Mouse (Mus musculus) macrophage (primary cell): ENCODE results near the gene Rasl12. TPM values are rescaled to one million over a fixed set of nuclear protein-coding genes. Genes with fewer than 3 reads are reported as not detected.

Experiments used
- H3K27ac ChIP-seq: fragments of 350-480 bp; formaldehyde crosslinking; 2 replicates; pipeline ENCODE4 v1.9.0; 2021
- H3K36me3 ChIP-seq: fragments of 350-480 bp; formaldehyde crosslinking; 2 replicates; pipeline ENCODE4 v1.9.0; 2021; ENCODE audit errors: inconsistent target
- H3K4me3 ChIP-seq: fragments of 350-480 bp; formaldehyde crosslinking; 2 replicates; pipeline ENCODE4 v1.9.0; 2021; ENCODE audit errors: inconsistent target
- H3K79me2 ChIP-seq: fragments of 350-480 bp; formaldehyde crosslinking; 2 replicates; pipeline ENCODE4 v1.9.0; 2021; ENCODE audit errors: inconsistent target
- WGBS: methylation state at CpG from one replicate; pipeline ENCODE4 v1.1.7; 2026; ENCODE audit warnings: inconsistent platforms; ENCODE audit not compliant: missing documents; 5-methylcytosine and 5-hydroxymethylcytosine counted together
- polyA plus RNA-seq: library from polyadenylated mRNA; stranded (reverse); fragments of 250-400 nt; gene quantifications from 3 replicates; pipeline ENCODE4 v1.2.4, GENCODE M21; 2018; ENCODE audit warnings: inconsistent platforms

Rasl12 gene
- polyA plus RNA-seq, 1 experiment from 2014 or later, result not detected

DNA sequence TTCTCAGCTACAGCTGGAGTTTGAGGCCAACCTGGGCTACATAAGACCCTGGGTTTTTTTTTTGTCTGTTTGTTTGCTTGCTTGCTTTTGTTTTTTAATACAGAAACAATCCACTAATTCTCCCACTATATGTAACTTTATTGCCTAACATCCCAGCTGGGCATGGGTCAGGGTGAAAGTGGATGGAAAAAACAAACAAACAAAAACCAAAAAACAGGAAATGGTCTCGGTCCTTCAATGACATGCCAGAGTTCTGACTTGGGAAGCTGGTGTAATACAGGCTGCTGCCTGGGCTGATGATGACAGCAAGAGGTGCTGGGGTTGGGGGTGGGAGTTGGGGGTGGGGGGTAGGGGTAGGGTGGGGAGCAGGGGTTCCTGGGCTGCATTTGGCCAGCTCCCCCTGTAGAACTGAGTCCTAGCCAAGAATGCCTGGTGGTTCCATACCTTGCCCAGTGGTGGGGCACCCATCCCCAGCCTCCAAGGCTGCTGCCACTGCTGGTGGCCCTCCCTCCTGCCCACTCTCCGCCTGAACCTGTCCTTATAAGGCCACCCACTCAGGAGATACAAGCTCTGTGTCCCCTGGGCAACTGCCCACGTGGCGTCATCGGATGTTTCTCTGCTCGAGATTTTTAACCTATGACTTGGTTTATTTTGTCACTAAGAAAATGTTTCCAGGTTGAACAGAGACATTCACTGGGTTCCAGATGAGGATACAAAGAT, 16.1 kb upstream of the Rasl12 start:
- 79% methylated on average over 6 of the region's 6 CpGs for WGBS
- no peak overlapping the region for H3K4me3 ChIP-seq
- H3K27ac ChIP-seq, result no peak overlapping the region
- H3K79me2 ChIP-seq, result no peaks in the 10 kb centered on the region
- no peaks in the 10 kb centered on the region for H3K36me3 ChIP-seq

DNA sequence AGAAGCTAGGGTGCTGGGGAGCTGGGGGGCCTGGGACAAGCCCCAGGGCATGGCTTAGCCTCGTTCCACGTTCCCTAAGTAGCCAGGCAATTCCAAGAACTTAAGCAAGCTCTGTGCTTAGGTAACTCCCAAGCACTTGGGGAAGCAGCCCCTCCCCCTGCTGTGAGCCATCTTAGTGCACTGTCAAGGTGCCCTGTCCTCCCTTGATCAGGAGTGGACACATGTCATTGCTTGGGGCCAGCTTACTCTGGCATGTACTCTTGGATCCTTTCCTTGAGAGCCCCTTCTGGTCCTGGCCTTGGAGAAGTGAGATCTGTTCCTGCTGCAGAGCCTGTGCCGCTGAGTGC, 15.6 kb upstream of the Rasl12 start:
- H3K79me2 ChIP-seq, result no peaks in the 10 kb centered on the region
- 83% methylated on average over 3 of the region's 3 CpGs for WGBS
- no peaks in the 10 kb centered on the region for H3K36me3 ChIP-seq
- H3K4me3 ChIP-seq, result no peak overlapping the region
- H3K27ac ChIP-seq, result no peak overlapping the region

DNA sequence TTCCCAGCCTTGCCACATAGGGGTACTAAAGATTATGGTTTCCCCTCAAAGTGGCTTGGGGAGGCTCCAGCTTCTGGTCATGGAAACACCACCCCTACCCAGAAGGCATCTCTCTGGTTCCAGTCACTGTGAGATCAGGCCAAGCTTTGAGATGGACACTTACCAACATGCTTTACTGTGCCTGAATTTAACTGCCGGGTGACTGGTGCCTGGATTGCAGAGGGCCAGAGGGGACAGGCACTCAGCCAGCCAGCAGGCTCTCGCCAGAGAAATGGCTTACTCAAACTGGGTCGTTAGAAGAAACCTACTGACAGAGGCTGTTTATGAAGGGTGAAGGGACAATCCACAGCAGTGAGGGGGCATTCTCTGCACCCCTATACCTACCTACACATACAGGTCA, 14.0 kb upstream of the Rasl12 start:
- no peaks in the 10 kb centered on the region for H3K36me3 ChIP-seq
- no peaks in the 10 kb centered on the region for H3K79me2 ChIP-seq
- no peak overlapping the region for H3K27ac ChIP-seq
- H3K4me3 ChIP-seq, result no peak overlapping the region
- 80% methylated on average over 3 of the region's 3 CpGs for WGBS

DNA sequence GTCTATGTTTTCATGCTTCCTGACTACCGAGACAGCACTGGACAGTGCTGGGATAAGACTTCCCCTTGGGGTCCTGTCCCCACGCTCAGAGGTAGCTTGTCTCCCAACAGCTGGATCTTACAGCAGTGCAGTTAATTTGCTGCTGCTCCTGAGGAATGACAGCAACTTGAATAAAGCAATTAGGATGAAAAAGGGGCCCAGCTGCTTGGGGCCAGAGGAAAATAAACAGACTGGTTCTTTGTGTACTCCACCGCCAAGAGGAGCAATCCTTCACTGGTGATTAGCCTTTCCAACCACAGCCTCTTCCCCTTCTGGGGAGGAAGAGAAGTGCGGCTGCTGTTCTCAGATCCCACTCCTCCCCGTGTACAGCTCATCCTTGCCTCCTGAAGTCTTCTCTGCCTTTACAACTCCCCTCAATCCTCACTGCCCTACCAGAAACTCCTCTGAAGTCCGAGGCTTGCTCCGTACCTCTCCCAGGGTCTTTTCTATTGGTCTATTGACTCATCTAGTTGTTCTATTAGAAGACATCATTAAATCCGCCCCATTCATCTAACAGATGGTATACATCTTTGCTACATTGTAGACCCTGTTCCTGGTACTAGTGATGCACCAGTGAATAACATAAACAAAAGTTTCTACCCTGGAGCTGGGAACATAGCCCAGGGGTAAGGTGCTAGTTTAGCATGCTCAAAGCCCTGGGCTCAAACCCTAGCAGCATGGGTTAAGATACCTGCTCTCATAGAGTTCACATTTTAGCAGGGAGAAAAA, 11.7 kb upstream of the Rasl12 start:
- no peaks in the 10 kb centered on the region for H3K36me3 ChIP-seq
- H3K4me3 ChIP-seq, result no peak overlapping the region
- WGBS, result 50% methylated on average over 8 of the region's 8 CpGs
- no peak overlapping the region for H3K27ac ChIP-seq
- H3K79me2 ChIP-seq, result no peaks in the 10 kb centered on the region

DNA sequence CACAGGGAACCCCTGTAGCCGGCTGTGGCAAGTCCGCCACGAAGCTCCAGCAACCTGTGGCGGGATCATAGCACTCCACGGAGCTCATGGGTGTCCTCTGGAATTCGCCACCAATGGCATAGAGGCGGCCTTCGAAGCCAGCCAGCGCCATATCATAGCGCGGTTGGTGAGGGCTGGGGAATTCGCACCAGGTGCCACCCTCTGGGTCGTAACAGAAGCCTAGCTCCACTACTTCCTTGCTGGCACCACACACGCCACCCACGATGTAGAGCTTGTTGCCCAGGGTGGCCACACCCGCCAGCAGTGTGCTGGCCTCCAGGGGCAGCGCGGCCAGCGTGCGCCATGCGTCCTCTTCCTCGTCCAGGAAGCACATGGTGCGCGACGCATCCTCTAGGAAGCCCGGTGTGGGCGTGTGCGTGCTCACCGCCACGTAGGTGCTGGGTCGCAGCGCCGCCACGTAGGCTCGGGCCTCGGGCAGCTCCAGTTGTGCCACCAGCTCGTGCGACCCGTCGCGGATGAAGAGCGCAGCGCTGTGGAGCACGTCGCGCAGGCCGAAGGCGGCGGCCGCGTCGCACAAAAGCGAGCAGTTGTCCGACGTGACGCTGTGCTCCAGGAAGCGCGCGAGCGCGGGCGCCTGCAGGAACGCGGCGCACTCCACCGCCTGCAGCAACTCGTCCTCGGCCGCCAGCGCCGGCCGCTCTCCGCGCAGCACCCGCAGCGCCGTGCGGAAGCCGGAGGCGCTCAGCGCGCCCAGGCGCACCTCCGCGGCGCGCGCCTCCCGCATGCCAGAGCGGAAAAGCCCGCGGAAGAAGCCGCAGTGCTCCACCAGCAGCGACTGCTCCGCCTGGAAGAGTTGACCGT, 7.3 kb upstream of the Rasl12 start:
- Histone ChIP-seq H3K27ac (no peak overlapping the region), H3K36me3 (no peaks in the 10 kb centered on the region), H3K4me3 (no peak overlapping the region), H3K79me2 (no peaks in the 10 kb centered on the region)
- 15% methylated on average over 85 of the region's 96 CpGs for WGBS

DNA sequence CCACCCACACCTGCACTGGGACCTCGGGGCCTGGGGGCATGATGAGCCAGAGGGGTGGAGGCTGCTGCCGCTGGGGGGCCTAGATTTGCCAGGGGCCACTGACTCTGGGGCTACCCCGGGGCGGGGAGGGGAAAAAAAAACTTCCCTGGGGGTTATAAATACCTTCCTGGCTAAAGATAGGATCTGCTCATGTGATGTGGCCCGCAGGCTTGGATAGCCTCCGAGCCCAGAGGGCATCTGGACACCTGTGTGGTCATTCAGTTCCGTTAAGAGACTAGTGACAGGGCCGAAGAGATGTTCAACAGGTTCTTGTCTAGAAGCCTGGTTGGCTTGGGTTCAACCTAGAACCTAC, 6.7 kb upstream of the Rasl12 start, which contains the start of gene Kbtbd13:
Gene Kbtbd13, minus strand, starts transcription at position 40 of the 352 bp plus-strand sequence.
- Histone ChIP-seq H3K79me2 (no peaks in the 10 kb centered on the region), H3K27ac (no peak within 1 kb of the TSS), H3K4me3 (no peak within 1 kb of the TSS), H3K36me3 (no peaks in the 10 kb centered on the region)
- WGBS, result 50% methylated on average over 8 of the region's 8 CpGs

DNA sequence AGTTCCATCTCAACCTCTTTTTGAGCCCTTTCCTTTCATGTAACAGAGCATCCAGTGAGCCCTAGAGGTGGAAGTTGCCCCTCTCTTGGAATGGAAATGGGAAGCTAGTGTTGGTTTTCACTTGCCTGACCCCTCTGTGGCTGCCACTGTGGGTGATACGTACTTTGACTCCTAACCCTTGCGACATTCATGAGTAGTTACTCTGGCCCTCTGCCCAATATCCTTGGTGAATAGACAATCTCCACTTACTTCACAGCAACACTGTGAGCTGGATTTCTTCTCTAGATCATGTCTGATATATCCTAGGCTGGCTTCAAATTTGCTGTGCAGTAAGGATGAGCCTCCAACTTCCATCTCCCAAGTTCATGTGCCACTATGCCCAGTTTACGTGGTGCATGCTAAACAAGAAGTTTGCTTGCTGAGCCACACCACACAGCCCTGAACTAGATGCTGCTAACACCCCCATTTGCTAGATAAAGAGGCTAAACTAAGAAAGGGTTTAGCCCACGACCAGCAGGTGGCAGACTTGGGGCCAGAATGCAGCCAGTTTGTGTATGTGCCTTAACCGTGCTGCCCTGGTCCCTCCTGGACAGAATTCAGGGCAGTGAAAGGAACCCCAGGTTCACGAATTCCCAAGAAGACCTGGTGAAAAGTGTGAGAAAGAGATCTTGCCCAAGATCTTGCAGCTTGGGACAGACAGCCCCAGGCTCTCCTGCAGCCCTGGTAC, 5.5 kb upstream of the Rasl12 start:
- no peak overlapping the region for H3K4me3 ChIP-seq
- no peaks in the 10 kb centered on the region for H3K36me3 ChIP-seq
- WGBS, result 15% methylated on average over 6 of the region's 6 CpGs
- no peaks in the 10 kb centered on the region for H3K79me2 ChIP-seq
- no peak overlapping the region for H3K27ac ChIP-seq

DNA sequence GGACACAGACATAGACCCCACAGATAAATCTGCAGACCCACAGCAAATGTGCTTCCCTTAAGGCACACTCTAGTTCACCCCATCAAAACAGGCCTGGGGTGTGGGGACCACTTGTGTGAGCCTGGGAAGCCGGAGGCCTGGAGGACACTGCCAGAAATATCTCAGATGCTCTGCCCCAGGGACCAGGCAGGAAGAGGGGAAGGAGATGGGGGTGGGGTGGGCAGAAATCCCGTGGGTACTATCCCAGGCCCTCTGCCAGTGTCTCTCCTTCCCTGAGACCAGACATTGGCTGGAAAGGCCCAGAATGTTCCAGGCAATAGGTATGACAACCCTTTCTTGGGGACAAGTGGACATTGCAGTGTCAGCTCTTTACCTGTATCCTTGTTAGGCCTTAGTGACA, 4.7 kb upstream of the Rasl12 start:
- WGBS, result 60% methylated on average over 2 of the region's 2 CpGs

DNA sequence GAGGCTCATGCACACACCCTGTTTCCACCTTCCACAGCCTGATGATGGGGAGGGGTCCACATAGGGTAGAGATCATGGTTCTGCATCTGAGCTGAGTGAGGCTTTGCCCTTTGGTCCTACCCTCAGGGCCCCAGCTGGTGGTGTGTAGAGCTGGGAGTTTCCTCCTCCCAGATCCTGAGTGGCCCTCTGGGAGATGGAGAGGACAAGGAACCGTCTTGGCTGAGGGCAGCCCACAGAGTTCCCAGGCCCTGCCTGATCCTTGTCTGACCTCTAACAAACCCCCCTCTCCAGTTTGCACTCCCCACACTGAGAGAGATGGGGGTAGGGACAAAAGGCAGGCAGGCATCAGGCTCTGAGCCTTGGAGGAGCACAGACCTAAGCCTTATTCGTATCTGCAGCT, 3.9 kb upstream of the Rasl12 start:
- WGBS, result 89% methylated on average over 2 of the region's 2 CpGs
- H3K79me2 ChIP-seq, result no peaks in the 10 kb centered on the region
- H3K4me3 ChIP-seq, result no peak overlapping the region
- H3K36me3 ChIP-seq, result no peaks in the 10 kb centered on the region
- H3K27ac ChIP-seq, result no peak overlapping the region

More for the DNA sequence above, 4.7 kb upstream of the Rasl12 start:
- H3K4me3 ChIP-seq, result no peak overlapping the region
- no peak overlapping the region for H3K27ac ChIP-seq
- H3K36me3 ChIP-seq, result no peaks in the 10 kb centered on the region
- H3K79me2 ChIP-seq, result no peaks in the 10 kb centered on the region

DNA sequence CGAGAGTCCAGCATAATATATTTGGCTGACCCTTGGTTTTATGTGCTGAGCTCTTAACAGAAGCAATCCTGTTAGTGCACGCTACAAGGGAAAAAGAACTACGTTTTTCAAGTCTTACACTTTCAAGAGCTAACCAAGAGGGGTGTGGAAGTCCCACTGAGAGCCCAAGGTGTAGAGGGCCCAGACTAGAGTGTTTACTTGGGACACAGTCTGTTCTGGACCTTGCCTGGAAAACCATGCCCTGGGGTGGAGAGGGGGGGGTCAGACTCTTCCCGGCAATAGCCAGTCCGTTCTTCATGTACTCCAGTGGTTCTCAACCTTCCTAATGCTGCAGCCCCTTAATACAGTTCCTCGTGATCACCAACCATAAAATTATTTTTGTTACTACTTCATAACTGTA, 1.6 kb downstream of the Rasl12 start:
- H3K4me3 ChIP-seq, result no peak overlapping the region
- no peaks in the 10 kb centered on the region for H3K36me3 ChIP-seq
- H3K27ac ChIP-seq, result no peak overlapping the region
- no peaks in the 10 kb centered on the region for H3K79me2 ChIP-seq
- 96% methylated on average over 6 of the region's 6 CpGs for WGBS

DNA sequence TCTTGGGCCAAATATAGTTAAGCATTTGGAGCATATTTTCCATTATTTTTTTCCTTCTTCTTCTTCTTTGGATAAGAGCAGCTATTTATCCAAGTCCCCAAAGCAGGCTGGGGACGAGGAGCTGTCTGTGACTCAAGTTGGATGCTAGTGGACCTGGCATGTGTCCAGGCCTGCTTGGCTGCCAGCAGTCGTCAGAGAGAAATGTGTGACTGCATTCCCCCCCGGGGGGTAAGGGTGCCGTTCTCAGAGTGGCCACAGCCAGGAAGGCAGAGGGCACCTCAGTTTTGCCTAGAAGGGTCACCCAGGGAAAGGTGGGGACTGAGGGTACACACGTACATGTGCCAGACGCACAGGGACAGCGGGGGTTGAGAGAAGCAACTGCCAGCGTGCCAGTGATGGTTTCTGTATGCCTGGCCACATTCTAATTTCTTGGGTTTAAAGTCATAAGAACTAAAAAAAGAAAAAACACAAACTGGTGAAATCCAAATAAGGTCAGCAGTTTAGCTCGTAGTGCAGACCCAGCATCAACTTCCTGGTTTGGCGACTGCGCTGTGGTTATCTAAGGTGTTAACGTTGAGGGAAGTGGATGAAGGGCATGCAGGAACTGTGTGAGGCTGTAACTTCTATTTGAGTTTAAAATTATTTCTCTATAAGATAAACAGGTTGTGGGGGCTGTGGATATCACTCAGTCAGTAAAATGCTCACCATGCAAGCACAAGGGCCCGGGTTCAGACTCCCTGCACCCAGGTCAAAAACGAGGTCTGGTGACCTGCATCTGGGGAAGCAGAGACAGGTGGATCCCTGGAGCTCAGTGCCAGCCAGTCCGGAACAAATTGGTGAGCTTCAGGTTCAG, 6.3 kb downstream of the Rasl12 start:
- H3K79me2 ChIP-seq, result no peaks in the 10 kb centered on the region
- 17% methylated on average over 14 of the region's 15 CpGs for WGBS
- H3K4me3 ChIP-seq, result no peak overlapping the region
- H3K36me3 ChIP-seq, result no peaks in the 10 kb centered on the region
- H3K27ac ChIP-seq, result no peak overlapping the region

DNA sequence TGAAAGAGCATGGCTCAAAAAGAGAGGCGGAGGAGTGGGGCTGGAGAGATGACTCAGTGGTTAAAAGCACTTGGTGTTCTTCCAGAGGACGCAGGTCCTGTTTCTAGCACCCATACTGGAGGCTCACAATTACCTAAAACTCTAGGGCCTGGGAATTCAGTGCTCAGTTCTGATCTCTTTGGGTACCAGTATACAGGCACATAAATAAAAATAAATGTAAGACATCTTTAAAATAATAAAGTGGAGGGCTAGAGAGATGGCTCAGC, 6.8 kb downstream of the Rasl12 start:
- 80% methylated on average over 2 of the region's 2 CpGs for WGBS
- Histone ChIP-seq H3K36me3 (no peaks in the 10 kb centered on the region), H3K79me2 (no peaks in the 10 kb centered on the region), H3K27ac (no peak overlapping the region), H3K4me3 (no peak overlapping the region)

DNA sequence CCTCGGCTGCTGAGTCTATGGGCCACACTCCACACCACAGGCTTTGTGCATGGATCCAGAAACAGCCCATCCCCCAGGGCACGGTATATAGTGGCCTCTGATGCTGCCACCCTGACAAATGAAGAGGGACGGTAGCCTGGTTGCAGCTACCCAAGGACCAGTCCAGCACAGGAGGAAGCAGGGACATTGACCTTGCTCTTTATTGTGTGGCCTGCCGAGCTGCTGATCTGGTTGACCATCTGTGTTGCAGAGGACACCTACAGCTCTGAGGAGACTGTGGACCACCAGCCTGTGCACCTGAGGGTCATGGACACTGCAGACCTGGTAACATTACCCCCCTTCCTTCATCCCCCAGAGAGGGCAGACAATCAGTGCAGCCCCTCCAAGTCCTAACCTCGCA, 9.0 kb downstream of the Rasl12 start:
- H3K36me3 ChIP-seq, result no peaks in the 10 kb centered on the region

DNA sequence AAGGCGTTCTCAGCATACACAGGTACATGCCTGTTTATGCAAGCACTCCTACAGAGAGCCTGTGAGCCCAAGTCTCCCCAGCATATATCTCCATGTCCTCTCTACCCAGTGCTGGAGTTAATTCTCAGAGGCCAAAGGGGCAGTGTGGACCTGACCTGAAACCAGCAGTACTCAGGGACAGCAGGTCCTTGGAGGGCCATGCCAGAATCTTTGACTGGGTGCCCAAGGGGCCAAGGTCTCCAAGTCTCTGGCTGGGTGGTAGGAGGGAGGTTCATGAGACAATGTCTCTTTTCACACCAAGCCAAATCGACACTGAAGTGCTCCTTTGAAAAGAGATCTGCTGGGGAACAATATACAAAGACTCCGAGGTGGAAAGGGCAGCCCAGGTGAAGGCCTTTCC, 9.6 kb downstream of the Rasl12 start:
- no peak overlapping the region for H3K4me3 ChIP-seq
- no peak overlapping the region for H3K27ac ChIP-seq
- WGBS, result 100% methylated on average over 3 of the region's 3 CpGs
- no peaks in the 10 kb centered on the region for H3K36me3 ChIP-seq
- H3K79me2 ChIP-seq, result no peaks in the 10 kb centered on the region

More for the DNA sequence above, 9.0 kb downstream of the Rasl12 start:
- Histone ChIP-seq H3K79me2 (no peaks in the 10 kb centered on the region), H3K4me3 (no peak overlapping the region), H3K27ac (no peak overlapping the region)
- WGBS, result 98% methylated on average over 4 of the region's 5 CpGs
